Mouse (Mus musculus) lung, embryonic 15.5 days (tissue): ENCODE data around the gene Zfp988. TPM values are rescaled to one million over a fixed set of nuclear protein-coding genes. Genes with fewer than 3 reads are reported as not detected.
"Not testable (repeated sequence)": the region's sequence is repeated elsewhere in the genome, so short reads cannot be mapped to it uniquely, and the experiment has no call there.

Experiments used
- ATAC-seq: fragments of 200-750 bp; cut with Nextera tagmentation; 2 replicates; pipeline ENCODE4 v1.8.0; 2017; ENCODE audit warnings: moderate number of reproducible peaks, borderline replicate concordance; ENCODE audit not compliant: low FRiP score, low TSS enrichment; ENCODE audit errors: extremely low read depth
- H3K27ac ChIP-seq: fragments of 300-500 bp; sonication (generic); 2 replicates; pipeline ENCODE4 v1.5.1; 2015; ENCODE audit warnings: moderate library complexity, mild to moderate bottlenecking, inconsistent platforms
- H3K27me3 ChIP-seq: fragments of 300-500 bp; sonication (generic); 2 replicates; pipeline ENCODE4 v1.6.1; 2015; ENCODE audit warnings: inconsistent platforms
- H3K36me3 ChIP-seq: fragments of 300-500 bp; sonication (generic); 2 replicates; pipeline ENCODE4 v1.6.1; 2015; ENCODE audit warnings: inconsistent platforms
- H3K4me1 ChIP-seq: fragments of 300-500 bp; sonication (generic); 2 replicates; pipeline ENCODE4 v1.6.1; 2015; ENCODE audit warnings: inconsistent platforms
- H3K4me2 ChIP-seq: fragments of 300-500 bp; sonication (generic); 2 replicates; pipeline ENCODE4 v1.6.1; 2015; ENCODE audit warnings: inconsistent platforms, mild to moderate bottlenecking, moderate library complexity
- H3K4me3 ChIP-seq: fragments of 300-500 bp; sonication (generic); 2 replicates; pipeline ENCODE4 v1.5.1; 2015; ENCODE audit warnings: mild to moderate bottlenecking, inconsistent platforms
- H3K9ac ChIP-seq: fragments of 300-500 bp; sonication (generic); 2 replicates; pipeline ENCODE4 v1.6.1; 2015; ENCODE audit warnings: inconsistent platforms
- H3K9me3 ChIP-seq: fragments of 300-500 bp; sonication (generic); 2 replicates; pipeline ENCODE4 v1.6.1; 2016; ENCODE audit warnings: inconsistent platforms
- WGBS: fragments of 180-500 bp; shearing (Covaris S2); methylation state at CpG from one replicate; pipeline ENCODE4 v1.1.7; 2015; 5-methylcytosine and 5-hydroxymethylcytosine counted together
- polyA plus RNA-seq: library from polyadenylated mRNA; unstranded; fragments of >200 nt; fragmentation: Nextera tagmentation; extraction: Ambion mirVana; gene quantifications from 2 replicates; pipeline ENCODE4 v1.2.1, GENCODE M21; 2015

Zfp988 gene
- polyA plus RNA-seq, 1 experiment from 2014 or later = 0.20 TPM

DNA sequence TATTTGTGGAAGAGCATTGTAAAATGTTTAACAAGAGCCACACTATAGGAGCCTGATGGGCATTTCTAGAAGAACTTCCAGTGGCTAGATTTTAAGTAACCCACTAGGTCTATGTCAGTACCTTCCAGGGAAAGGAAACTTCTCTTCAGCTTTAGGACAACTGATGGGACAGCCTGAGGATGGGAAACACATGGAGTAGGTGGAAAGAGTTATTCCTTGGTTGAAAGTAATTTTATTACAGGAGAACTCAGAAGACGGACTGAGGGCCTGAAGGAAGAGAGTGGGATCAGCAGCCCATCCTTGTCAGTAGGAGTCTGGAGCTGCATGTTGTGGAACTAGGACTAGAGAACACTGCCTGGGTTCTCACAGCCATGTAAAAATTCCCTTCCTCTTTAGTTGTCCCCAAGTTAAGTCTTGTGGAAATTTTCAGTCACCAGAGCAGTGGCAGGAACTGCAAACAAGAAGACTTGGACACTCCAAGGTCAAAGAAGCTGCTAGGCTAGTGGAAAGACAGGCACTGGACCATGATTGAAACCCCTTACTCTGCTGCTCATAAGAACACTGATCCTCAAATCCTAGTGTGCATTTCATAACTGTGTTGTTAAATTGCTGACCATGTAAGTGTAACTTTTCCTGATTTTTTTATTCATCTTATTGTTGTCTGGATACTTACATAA is 30.4 kb downstream of the Zfp988 start:
- 30% methylated on average over 1 of the region's 1 CpGs for WGBS

DNA sequence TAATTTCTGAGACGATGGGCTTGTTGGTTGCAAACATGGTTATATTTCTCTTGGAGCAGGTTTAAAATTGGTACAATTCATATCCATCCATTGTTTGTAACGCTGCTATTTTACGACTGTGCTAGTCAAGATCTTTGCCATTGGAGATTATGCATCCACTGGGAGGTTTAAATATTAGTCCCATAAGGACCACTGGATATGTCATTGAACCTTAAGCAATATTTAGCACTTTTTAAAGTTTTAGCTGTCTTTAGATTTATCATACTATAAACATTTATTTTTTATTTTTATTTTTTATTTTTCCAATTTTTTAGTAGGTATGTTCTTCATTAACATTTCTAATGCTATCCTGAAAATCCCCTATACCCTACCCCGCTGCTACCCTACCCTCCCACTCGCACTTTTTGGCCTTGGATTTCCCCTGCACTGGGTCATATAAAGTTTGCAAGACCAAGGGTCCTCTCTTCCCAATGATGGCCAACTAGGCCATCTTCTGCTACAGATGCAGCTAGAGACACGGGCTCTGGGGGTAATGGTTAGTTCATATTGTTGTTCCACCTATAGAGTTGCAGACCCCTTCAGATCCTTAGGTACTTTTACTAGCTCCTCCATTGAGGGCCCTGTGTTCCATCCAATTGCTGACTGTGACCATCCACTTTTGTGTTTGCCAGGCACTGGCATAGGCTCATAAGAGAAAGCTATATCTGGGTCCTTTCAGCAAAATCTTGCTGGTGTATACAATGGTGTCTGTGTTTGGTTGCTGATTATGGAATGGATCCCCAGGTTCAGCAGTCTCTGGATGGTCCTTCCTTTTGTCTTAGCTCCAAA is 31.1 kb downstream of the Zfp988 start:
- WGBS = 60% methylated on average over 6 of the region's 6 CpGs
- not testable (repeated sequence) for H3K36me3 ChIP-seq, H3K9ac ChIP-seq, H3K27me3 ChIP-seq, H3K4me3 ChIP-seq, H3K4me1 ChIP-seq, H3K4me2 ChIP-seq, H3K27ac ChIP-seq
- ATAC-seq = peak; percentile 44; the same call in 1 of the 2 replicates
- H3K9me3 ChIP-seq = peaks cover 60% of the 10 kb centered on the region

More for the DNA sequence above, 30.4 kb downstream of the Zfp988 start:
- H3K4me1 ChIP-seq, H3K27me3 ChIP-seq, H3K4me3 ChIP-seq, H3K27ac ChIP-seq, H3K4me2 ChIP-seq, H3K9ac ChIP-seq, H3K36me3 ChIP-seq: not testable (repeated sequence)
- peaks cover 60% of the 10 kb centered on the region for H3K9me3 ChIP-seq
- peak; percentile 58 for ATAC-seq

DNA sequence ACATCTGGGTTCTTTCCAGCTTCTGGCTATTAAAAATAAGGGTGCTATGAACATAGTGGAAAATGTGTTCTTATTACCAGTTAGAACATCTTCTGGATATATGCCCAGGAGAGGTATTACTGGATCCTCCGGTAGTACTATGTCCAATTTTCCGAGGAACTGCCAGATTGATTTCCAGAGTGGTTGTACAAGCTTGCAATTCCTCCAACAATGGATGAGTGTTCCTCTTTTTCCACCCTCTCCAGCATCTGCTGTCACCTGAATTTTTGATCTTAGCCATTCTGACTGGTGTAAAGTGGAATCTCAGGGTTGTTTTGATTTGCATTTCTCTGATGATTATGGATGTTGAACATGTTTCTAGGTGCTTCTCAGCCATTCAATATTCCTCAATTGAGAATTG is 32.0 kb downstream of the Zfp988 start:
- not testable (repeated sequence) for ATAC-seq, H3K27ac ChIP-seq, H3K9ac ChIP-seq, H3K4me3 ChIP-seq, H3K4me2 ChIP-seq, H3K36me3 ChIP-seq, H3K4me1 ChIP-seq, H3K27me3 ChIP-seq
- peaks cover 59% of the 10 kb centered on the region for H3K9me3 ChIP-seq
- WGBS = 85% methylated on average over 2 of the region's 2 CpGs

DNA sequence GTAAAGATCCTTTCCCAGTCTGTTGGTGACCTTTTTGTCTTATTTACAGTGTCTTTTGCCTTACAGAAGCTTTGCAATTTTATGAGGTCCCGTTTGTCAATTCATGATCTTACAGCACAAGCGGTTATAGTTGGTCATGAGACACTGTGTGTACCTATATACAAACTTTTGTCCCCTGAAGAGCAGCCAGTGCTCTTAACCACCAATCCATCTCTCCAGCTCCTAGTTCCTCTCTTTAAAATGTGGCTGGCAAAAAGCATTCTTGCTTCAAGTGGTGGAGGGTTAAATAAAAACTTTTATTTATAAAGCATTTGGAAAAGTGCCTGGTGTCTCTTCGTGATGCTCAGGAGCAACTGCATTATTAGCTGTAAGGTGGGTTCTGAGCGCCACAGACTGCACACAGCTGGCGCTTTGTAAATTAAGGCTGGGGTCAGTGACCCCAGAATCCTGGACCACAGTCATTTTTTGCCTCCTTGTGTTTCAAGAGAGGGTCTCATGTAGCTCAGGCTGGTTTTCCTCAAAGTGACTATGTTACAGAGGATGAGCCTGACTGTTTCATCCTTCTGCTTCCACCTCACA is 32.6 kb downstream of the Zfp988 start:
- no peak overlapping the region for H3K4me2 ChIP-seq

DNA sequence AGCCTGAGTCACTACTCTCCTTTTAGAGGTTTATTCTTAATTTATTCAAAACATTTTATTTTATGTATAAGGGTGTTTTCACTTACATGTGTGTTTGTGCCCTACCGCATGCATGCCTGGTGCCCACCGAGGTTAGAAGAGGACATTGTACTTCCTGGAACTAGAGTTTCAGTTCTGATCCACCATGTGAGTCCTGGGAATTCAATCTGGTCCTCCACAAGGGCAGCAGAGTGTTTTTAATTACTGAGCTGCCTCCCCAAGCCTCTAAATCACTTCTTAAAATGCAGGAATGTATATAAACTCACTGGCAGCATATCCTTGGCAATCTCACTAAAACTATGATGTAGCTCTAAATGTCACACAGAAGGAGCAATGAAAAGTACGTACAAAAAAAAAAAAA is 33.2 kb downstream of the Zfp988 start:
- 75% methylated on average over 3 of the region's 3 CpGs for WGBS
- ATAC-seq, H3K27ac ChIP-seq, H3K27me3 ChIP-seq, H3K36me3 ChIP-seq, H3K4me1 ChIP-seq, H3K4me3 ChIP-seq, H3K9ac ChIP-seq, H3K4me2 ChIP-seq: not testable (repeated sequence)
- peaks cover 60% of the 10 kb centered on the region for H3K9me3 ChIP-seq

More for the DNA sequence above, 32.6 kb downstream of the Zfp988 start:
- H3K9ac ChIP-seq = no peak overlapping the region
- no peaks in the 10 kb centered on the region for H3K4me1 ChIP-seq
- H3K9me3 ChIP-seq = peaks cover 56% of the 10 kb centered on the region
- WGBS = 64% methylated on average over 5 of the region's 5 CpGs
- H3K4me3 ChIP-seq = no peak overlapping the region
- no peak overlapping the region for H3K27ac ChIP-seq
- H3K27me3 ChIP-seq = no peaks in the 10 kb centered on the region
- H3K36me3 ChIP-seq = no peaks in the 10 kb centered on the region
- peak; percentile 51; the same call in 1 of the 2 replicates for ATAC-seq

DNA sequence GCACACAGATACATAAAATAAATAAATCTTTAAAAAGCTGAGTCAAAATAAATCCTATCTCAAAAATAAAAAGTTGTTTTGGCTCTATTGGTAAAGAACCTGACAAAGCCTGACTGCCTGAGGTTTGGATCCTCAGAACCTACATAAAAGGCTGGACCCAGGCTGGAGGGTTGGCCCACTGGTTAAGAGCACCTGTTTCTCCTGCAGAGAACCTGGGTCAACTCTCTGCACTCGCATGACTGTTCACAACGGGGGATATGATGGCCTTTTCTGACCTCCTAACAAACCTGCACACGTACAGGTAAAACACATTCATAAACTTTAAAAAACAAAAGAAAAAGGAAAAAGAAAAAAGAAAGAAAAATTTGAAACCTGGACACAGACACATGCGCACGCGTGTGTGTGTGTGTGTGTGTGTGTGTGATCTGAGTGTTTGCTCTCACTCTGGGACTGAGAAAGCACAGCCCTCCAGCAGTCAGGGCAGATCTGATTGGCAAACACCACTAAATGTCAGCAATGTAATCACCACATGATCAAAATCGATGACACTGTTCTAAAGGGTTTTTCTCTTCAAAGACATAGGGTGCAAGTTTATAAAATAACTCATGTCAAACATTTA is 34.2 kb downstream of the Zfp988 start:
- not testable (repeated sequence) for H3K4me1 ChIP-seq, ATAC-seq, H3K4me2 ChIP-seq, H3K27me3 ChIP-seq, H3K9ac ChIP-seq, H3K4me3 ChIP-seq, H3K36me3 ChIP-seq, H3K27ac ChIP-seq
- 66% methylated on average over 7 of the region's 7 CpGs for WGBS
- H3K9me3 ChIP-seq = peaks cover 58% of the 10 kb centered on the region

DNA sequence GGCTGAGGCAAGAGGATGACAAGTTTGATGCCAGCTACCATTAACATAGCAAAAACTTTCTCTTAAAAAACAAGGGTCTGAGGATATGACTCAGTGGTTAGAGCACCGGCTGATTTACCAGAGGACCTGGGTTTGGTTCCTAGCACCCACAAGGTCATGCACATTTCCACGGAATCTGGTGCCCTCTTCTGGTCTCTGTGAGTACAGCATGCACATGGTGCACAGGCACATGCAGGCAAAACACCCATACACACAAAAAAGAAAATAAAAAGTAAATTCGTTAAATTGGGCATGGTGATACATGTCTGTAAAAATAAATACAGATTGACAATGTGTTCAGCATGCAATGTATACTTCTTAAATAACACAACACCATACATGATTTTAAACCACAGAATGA is 34.8 kb downstream of the Zfp988 start:
- H3K4me2 ChIP-seq, ATAC-seq, H3K27me3 ChIP-seq, H3K27ac ChIP-seq, H3K4me1 ChIP-seq, H3K9ac ChIP-seq, H3K36me3 ChIP-seq, H3K4me3 ChIP-seq: not testable (repeated sequence)
- 60% methylated on average over 3 of the region's 3 CpGs for WGBS
- H3K9me3 ChIP-seq = peaks cover 57% of the 10 kb centered on the region

DNA sequence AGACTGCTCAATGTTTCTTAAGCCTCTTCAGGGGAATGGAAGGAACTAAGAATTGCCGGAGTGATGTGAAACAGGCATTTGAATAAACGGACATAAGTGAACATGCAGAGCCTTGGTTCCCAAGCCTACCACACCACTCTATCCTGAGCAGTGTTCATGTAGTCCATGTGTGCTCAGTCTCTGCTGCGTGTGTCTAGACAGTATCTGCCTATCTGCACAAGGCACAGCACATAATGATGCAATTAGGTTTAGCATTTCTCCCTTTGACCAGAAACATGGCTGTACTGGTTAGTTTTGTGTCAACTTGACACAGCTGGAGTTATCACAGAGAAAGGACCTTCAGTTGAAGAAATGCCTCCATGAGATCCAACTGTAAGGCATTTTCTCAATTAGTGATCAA is 35.4 kb downstream of the Zfp988 start:
- H3K4me1 ChIP-seq, H3K4me3 ChIP-seq, ATAC-seq, H3K4me2 ChIP-seq, H3K9ac ChIP-seq, H3K36me3 ChIP-seq, H3K27ac ChIP-seq, H3K27me3 ChIP-seq: not testable (repeated sequence)
- peaks cover 52% of the 10 kb centered on the region for H3K9me3 ChIP-seq
- WGBS = 79% methylated on average over 3 of the region's 3 CpGs

DNA sequence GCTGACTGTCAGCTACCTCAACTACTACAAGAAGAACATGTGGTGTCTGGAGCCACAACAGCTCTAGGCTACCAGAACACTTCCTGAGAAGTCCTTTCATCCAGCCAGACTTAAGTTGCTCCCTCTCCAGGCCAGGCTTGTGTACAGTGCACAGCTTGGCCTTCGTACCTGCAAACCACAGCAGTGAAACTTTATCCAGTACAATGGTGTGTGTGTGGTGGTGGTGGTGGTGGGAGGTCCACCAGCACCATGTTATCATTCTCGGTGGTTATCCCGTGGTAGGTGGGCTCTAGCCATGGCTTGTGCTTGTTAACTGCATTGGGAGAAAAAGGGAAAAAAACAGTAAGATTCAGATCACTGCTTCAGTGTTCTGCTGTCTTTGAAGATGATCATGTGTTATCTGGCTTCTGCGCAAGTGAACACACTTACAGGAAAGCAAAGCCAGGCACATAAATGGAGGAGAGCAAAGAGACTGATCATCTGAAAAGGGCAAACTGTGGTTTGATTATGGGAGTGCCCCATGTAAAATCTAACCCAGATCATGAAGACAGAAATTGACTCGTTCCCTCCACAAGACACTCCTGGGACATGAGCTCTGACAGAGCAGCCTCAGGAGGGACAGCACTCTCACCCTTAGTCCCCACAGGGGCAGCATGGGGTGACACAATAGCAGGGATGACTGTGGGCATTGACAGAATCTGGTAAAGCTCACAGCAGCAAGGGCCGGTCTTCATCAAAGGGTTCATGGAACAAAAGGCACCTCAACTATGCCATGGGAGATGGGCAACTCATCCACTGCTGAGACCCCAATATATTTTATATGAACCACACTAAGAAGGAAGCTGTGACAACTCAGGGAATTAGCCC is 37.8 kb downstream of the Zfp988 start:
- whole genome bisulfite sequencing = 67% methylated on average over 6 of the region's 6 CpGs
- not testable (repeated sequence) for H3K4me2 ChIP-seq, H3K4me1 ChIP-seq, H3K36me3 ChIP-seq, H3K27me3 ChIP-seq, H3K9ac ChIP-seq, H3K27ac ChIP-seq, H3K4me3 ChIP-seq
- peaks cover 40% of the 10 kb centered on the region for H3K9me3 ChIP-seq
- peak; percentile 87 for ATAC-seq

DNA sequence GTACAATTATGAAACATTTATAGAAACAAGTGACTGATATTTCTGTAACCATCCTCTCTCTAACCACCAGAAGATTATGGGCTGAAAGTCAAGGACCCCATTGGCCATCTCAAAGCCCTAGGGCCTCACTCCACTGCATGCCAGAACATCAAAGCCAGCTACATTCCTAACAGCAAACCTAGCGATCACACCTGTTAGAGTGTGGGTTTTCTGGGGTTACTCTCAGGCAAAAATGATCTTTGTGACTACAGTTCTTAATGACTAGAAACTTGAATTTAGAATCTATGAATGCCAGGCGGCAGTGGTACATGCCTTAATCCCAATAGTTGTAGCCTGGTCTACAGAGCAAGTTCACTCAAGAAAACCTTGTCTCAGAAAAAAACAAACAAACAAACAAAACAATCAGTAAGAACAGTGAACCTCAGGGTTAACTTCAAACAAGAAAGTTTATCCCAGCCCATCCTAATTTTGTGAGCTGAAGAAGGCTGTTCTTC is 39.6 kb downstream of the Zfp988 start:
- not testable (repeated sequence) for H3K4me2 ChIP-seq, H3K27me3 ChIP-seq, H3K27ac ChIP-seq, H3K4me1 ChIP-seq, H3K9ac ChIP-seq, H3K4me3 ChIP-seq, H3K36me3 ChIP-seq, ATAC-seq
- H3K9me3 ChIP-seq = peaks cover 41% of the 10 kb centered on the region
- 85% methylated on average over 2 of the region's 2 CpGs for WGBS

DNA sequence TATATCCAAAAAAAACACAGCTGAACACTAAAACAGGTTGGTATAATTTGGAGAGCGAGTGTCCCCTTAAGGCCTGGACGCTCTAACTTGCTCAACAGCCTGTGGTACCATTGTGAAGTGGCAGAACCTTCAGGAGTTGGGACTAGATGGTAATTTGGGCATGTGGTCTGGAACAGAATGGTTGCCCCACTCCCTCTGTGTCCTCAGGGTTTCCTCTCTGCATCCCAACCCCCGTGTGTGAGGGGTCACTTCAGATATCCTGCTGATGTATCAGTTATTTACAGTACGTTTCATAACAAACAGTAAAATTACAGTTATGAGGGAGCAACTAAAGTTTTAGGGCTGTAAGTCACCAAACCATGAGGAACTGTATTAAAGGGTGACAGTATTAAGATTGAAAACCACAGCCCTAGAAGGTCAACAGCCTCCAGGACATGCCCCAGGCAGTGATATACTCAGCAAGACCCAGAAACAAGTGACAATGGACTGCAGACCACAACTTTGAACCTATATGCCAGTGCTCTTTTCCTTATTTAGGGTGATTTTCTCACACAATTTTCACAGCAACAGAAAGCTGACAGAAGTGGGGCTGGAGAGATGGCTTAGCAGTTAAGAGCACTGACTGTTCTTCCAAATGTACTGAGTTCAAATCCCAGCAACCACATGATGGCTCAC is 41.0 kb downstream of the Zfp988 start:
- 68% methylated on average over 4 of the region's 4 CpGs for WGBS

More for the DNA sequence above, 41.0 kb downstream of the Zfp988 start:
- not testable (repeated sequence) for H3K36me3 ChIP-seq, ATAC-seq, H3K4me2 ChIP-seq, H3K27me3 ChIP-seq, H3K4me1 ChIP-seq, H3K9ac ChIP-seq, H3K27ac ChIP-seq, H3K4me3 ChIP-seq
- peaks cover 51% of the 10 kb centered on the region for H3K9me3 ChIP-seq
